In genomic region chr6:55676141-55676662, GRCm38 (mm10) we compare ENCODE assay signal across 11 mouse cellular contexts. TPM values are rescaled to one million over a fixed set of nuclear protein-coding genes. Genes with fewer than 3 reads are reported as not detected.
DNase-seq lines count a peak whose midpoint lies in the region; ATAC-seq and TF ChIP-seq lines count a peak whose summit lies in the region.
"Had no signal": no experiment of that assay in that cellular context is flagged by ENCODE, and none has a peak within 500 bp of the region (broad histone marks: within the 10 kb centered on the region; RNA-seq: fewer than 3 reads in every experiment).

No protein-coding gene starts in this region.

- peaks cover 6% of the 10 kb centered on the region; the same call in 1 of the 2 replicates for H3K27me3 ChIP-seq in limb, embryonic 14.5 days (ENCODE audit: control insufficient read depth, insufficient read depth, low read length)

- H3K27ac ChIP-seq in gastrocnemius, adult 2 months: no peak overlapping the region
- no peak overlapping the region for H3K27ac ChIP-seq in limb, embryonic 14.5 days (replicated peaks; ENCODE audit: low read depth, low read length)

- no peak for TF ChIP-seq POLR2A in limb, embryonic 14.5 days (IDR thresholded peaks at IDR 0.05; ENCODE audit: borderline replicate concordance, extremely low read depth, insufficient read depth, insufficient read length)

- WGBS in limb, embryonic 14.5 days: 69% methylated on average over 6 of the region's 6 CpGs

- H3K9me3 ChIP-seq in limb, embryonic 14.5 days (ENCODE audit: control insufficient read depth, low read length): no peaks in the 10 kb centered on the region

- no peak for DNase-seq in gastrocnemius, adult 2 months
- no peak for DNase-seq in gastrocnemius, postnatal 4 days (ENCODE audit: low spot score in 2 of 2)
- DNase-seq in cerebellum, adult 18-20 months: peak; percentile 25 to 39
- DNase-seq in heart, adult 9 months (ENCODE audit: low spot score in 2 of 2): peak; percentile 16 to 54
- DNase-seq in limb, embryonic 14.5 days (ENCODE audit: low spot score): no peak
- DNase-seq in embryo, embryonic 10.5 days (ENCODE audit: low spot score): no peak
- no peak for DNase-seq in spleen, adult 12 weeks (ENCODE audit: low spot score)
- no peak for DNase-seq in adrenal gland, postnatal 14 days
- DNase-seq: lung, postnatal 36 days had no signal

- peak overlapping the region; percentile 46; the same call in 1 of the 2 replicates for H3K4me3 ChIP-seq in gastrocnemius, adult 2 months
- H3K4me3 ChIP-seq in limb, embryonic 14.5 days (replicated peaks; ENCODE audit: low read length): no peak overlapping the region

- 0 out of 2 replicates have a peak, but pooled peaks cover 5% of the 10 kb centered on the region for H3K4me1 ChIP-seq in limb, embryonic 14.5 days (ENCODE audit: control insufficient read depth, insufficient read depth, low read length)

- H3K36me3 ChIP-seq in limb, embryonic 14.5 days (ENCODE audit: control insufficient read depth, insufficient read depth, low read length): no peaks in the 10 kb centered on the region

- no peak for ATAC-seq in limb, embryonic 14.5 days (ENCODE audit: low FRiP score, low read depth)

- no peak overlapping the region for H3K9ac ChIP-seq in limb, embryonic 14.5 days (ENCODE audit: low read depth, low read length, severe bottlenecking)

- no peak for TF ChIP-seq CTCF in gastrocnemius, adult 2 months (IDR thresholded peaks at IDR 0.05)

- intact Hi-C loops in gastrocnemius, adult 2 months (cut with DNase I): no loop called here

- peak overlapping the region; percentile 61; the same call in 1 of the 2 replicates for H3K4me2 ChIP-seq in limb, embryonic 14.5 days (replicated peaks; ENCODE audit: low read depth, low read length, severe bottlenecking)

RNA-seq across cellular contexts. Expression of gene Neurod6, which starts 4.9 kb away (rescaled TPM):
- not detected for total RNA-seq in gastrocnemius, adult 2 months (2021)
- total RNA-seq in gastrocnemius, postnatal 4 days (2021): not detected
- 0.19 and 1.3 TPM in 2 replicates for polyA plus RNA-seq in limb, embryonic 14.5 days (2012; rRNA removed)
- not detected in 2 replicates for polyA plus RNA-seq in limb, embryonic 14.5 days (2014; fragmentation: Nextera tagmentation; extraction: Ambion mirVana)
- total RNA-seq in adrenal gland, postnatal 14 days (2021): not detected in 2 replicates
- polyA plus RNA-seq: large intestine, adult 2 months; small intestine, adult 2 months had no signal

Comparison
In these comparisons a context has a peak if more than half of its experiments do, and no peak if none do; other contexts are left out.
1. DNase-seq: peak in cerebellum, adult 18-20 months (2 of 2) and heart, adult 9 months (2 of 2); none in gastrocnemius, adult 2 months (single experiment), gastrocnemius, postnatal 4 days (0 of 2), limb, embryonic 14.5 days (single experiment), embryo, embryonic 10.5 days (single experiment), spleen, adult 12 weeks (single experiment) and adrenal gland, postnatal 14 days (single experiment).